12 mouse cellular contexts compared by ENCODE assay signal in the genomic region with DNA sequence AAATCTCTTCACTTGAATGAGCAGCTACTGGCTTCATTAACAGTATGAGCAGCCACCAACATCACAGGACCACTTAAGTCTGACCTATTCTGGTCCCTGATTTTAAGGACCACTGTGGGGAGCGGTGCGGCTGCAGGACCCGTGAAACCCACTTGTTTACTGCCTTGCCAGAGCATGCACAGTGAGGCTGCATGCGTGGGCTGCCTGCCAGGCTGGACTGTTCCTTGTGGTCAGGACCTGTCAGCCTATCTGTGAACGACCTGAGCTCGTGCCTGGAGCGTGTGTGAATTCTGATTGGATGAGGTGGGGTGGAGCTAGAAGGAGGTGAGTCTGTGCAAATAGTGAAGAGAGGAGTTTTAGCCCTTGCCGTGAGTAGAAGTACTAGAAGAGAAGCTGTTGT. TPM values are rescaled to one million over a fixed set of nuclear protein-coding genes. Genes with fewer than 3 reads are reported as not detected.
DNase-seq lines count a peak whose midpoint lies in the region; ATAC-seq and TF ChIP-seq lines count a peak whose summit lies in the region.
"Not testable (repeated sequence)": the region's sequence is repeated elsewhere in the genome, so short reads cannot be mapped to it uniquely, and the experiment has no call there.
"Had no signal": no experiment of that assay in that cellular context is flagged by ENCODE, and none has a peak within 500 bp of the region (broad histone marks: within the 10 kb centered on the region; RNA-seq: fewer than 3 reads in every experiment).

No protein-coding gene starts in this region.

- H3K27me3 ChIP-seq in MEL (ENCODE audit: control insufficient read depth in 1 of 2, insufficient read depth in 2 of 2, low read length in 2 of 2): peaks cover 13 to 18% of the 10 kb centered on the region in 2 experiments
- H3K27me3 ChIP-seq in heart, embryonic 13.5 days (replicated peaks): not testable (repeated sequence)
- H3K27me3 ChIP-seq in liver, embryonic 12.5 days (replicated peaks): peaks cover 60% of the 10 kb centered on the region

- 26% methylated on average over 8 of the region's 8 CpGs for WGBS in heart, embryonic 13.5 days
- WGBS in liver, embryonic 12.5 days (ENCODE audit: insufficient replicate concordance): 33% methylated on average over 8 of the region's 8 CpGs

- not testable (repeated sequence) for TF ChIP-seq EP300 in MEL (IDR thresholded peaks at IDR 0.05; ENCODE audit: low read depth in 1 of 2, low read length in 2 of 2)

- not testable (repeated sequence) for TF ChIP-seq POLR2A in MEL (IDR thresholded peaks at IDR 0.05; ENCODE audit: control insufficient read depth in 1 of 2, insufficient read depth in 1 of 2, low read depth in 1 of 2, low read length in 2 of 2, poor library complexity in 1 of 2)

- not testable (repeated sequence) for H3K79me2 ChIP-seq in MEL (ENCODE audit: control insufficient read depth, insufficient read depth, low read length, poor library complexity)

- TF ChIP-seq CTCF in MEL (IDR thresholded peaks at IDR 0.05 in 2 of 3, conservative IDR thresholded peaks at IDR 0.05 in 1 of 3; ENCODE audit: control insufficient read depth in 1 of 3, insufficient read depth in 1 of 3, low read depth in 2 of 3, low read length in 3 of 3, poor library complexity in 1 of 3, severe bottlenecking in 1 of 3): not testable (repeated sequence)

- not testable (repeated sequence) for ATAC-seq in heart, embryonic 13.5 days (ENCODE audit: extremely low read depth, insufficient number of reproducible peaks, low FRiP score, low TSS enrichment); liver, embryonic 12.5 days
- ATAC-seq in megakaryocyte-erythroid progenitor cell, adult 5-6 weeks (replicated peaks; ENCODE audit: low FRiP score, low TSS enrichment, poor library complexity, severe bottlenecking): 0 out of 2 replicates have a peak, but pooled peaks have one; percentile 16

- H3K9me3 ChIP-seq in MEL (replicated peaks; ENCODE audit: insufficient read depth, low read length); heart, embryonic 13.5 days; liver, embryonic 12.5 days (replicated peaks): not testable (repeated sequence)

- peak; percentile 38 for DNase-seq in MEL (ENCODE audit: low read depth, low spot score)
- DNase-seq in cerebellum, adult 18-20 months: peak; percentile 22 to 37
- DNase-seq in cerebellum, postnatal 25 days: peak; percentile 38 to 61
- peak; percentile 44 for DNase-seq in heart, postnatal 4 days
- peak; percentile 56 to 70 for DNase-seq in kidney, postnatal 4 days

- TF ChIP-seq RAD21 in MEL (IDR thresholded peaks at IDR 0.05; ENCODE audit: low read depth, low read length): not testable (repeated sequence)

- not testable (repeated sequence) for H3K4me1 ChIP-seq in MEL (ENCODE audit: control insufficient read depth in 1 of 2, insufficient read depth in 2 of 2, low read length in 2 of 2)
- H3K4me1 ChIP-seq in heart, embryonic 13.5 days: peaks cover 57% of the 10 kb centered on the region
- peaks cover 33% of the 10 kb centered on the region for H3K4me1 ChIP-seq in liver, embryonic 12.5 days

- H3K4me3 ChIP-seq in MEL (ENCODE audit: control insufficient read depth in 1 of 2, insufficient read depth in 1 of 2, low read depth in 2 of 2, low read length in 2 of 2): peak overlapping the region in 1 of 2 experiments; percentile 11; a peak in 1 of 4 replicates
- peak overlapping the region; percentile 14; the same call in 1 of the 2 replicates for H3K4me3 ChIP-seq in heart, embryonic 13.5 days
- not testable (repeated sequence) for H3K4me3 ChIP-seq in liver, embryonic 12.5 days

- not testable (repeated sequence) for H3K36me3 ChIP-seq in MEL (ENCODE audit: control insufficient read depth in 1 of 2, insufficient read depth in 2 of 2, low read length in 2 of 2); heart, embryonic 13.5 days; liver, embryonic 12.5 days

- H3K9ac ChIP-seq in MEL (ENCODE audit: control insufficient read depth, low read depth, low read length, poor library complexity, severe bottlenecking); liver, embryonic 12.5 days: not testable (repeated sequence)
- H3K9ac ChIP-seq in heart, embryonic 13.5 days: peak overlapping the region; percentile 67

- H3K4me2 ChIP-seq in heart, embryonic 13.5 days: peak overlapping the region; percentile 51
- H3K4me2 ChIP-seq in liver, embryonic 12.5 days: peak overlapping the region; percentile 18

- H3K27ac ChIP-seq in MEL (ENCODE audit: control insufficient read depth, low read depth, low read length); liver, embryonic 12.5 days: not testable (repeated sequence)
- H3K27ac ChIP-seq in heart, embryonic 13.5 days (replicated peaks): peak overlapping the region; percentile 46; the same call in 1 of the 2 replicates

RNA-seq across cellular contexts. Expression of a gene that starts 1.5 kb away (rescaled TPM):
- total RNA-seq in MEL (2012; rRNA removed): 0.26 and 0.42 TPM in 2 replicates
- under 1 TPM in 1 of 2 experiments, not detected in 1; 0.56 TPM for polyA plus RNA-seq in MEL (2012; ENCODE audit: insufficient read depth in 1 of 2, insufficient read length in 2 of 2, low read depth in 1 of 2, low replicate concordance in 2 of 2, missing spikeins in 1 of 2)
- polyA plus RNA-seq in heart, embryonic 13.5 days (2015; fragmentation: Nextera tagmentation; extraction: Ambion mirVana): 12.2 and 13.6 TPM in 2 replicates
- 1 to 10 TPM; 1.6 TPM for total RNA-seq in heart, postnatal 4 days (2021)
- 2.2 and 2.9 TPM in 2 replicates for polyA plus RNA-seq in liver, embryonic 12.5 days (2016; fragmentation: Nextera tagmentation; extraction: Ambion mirVana)
- total RNA-seq in megakaryocyte-erythroid progenitor cell, adult 5-6 weeks (2014; fragmentation: Nextera tagmentation): 2.6 TPM in 1 of 2 replicates, not detected in the other
- total RNA-seq in megakaryocyte-erythroid progenitor cell, adult 5-6 weeks (2017): not detected in 2 replicates
- total RNA-seq: G1E; granulocyte monocyte progenitor cell, adult 5-6 weeks; megakaryocyte, adult 5-6 weeks; monocyte, adult 5-6 weeks had no signal
- polyA plus RNA-seq: G1E had no signal
